ENCODE assay signal across 24 mouse cellular contexts in the genomic region with DNA sequence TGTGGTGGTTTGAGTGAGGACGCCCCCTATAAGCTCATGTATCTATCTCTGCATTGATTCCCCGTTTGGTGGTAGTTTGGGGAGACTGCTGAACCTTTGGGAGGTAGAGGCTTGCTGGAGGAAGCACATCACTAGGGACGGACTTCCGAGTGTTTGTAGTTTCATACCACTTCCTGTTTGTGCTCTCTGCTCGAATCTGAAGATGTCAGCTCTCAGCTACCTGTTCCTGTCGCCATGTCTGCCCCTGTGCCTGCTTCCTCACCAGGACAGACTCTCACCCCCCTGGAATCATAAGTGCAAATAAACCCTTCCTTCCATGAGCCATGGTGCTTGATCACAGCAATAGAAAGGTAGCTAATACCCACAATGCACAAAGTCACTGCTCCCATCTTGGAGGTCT. TPM values are rescaled to one million over a fixed set of nuclear protein-coding genes. Genes with fewer than 3 reads are reported as not detected.
A peak's percentile ranks its signal among the peaks of the same experiment; 100 is the strongest.
DNase-seq lines count a peak whose midpoint lies in the region; ATAC-seq and TF ChIP-seq lines count a peak whose summit lies in the region.
"Had no signal": no experiment of that assay in that cellular context is flagged by ENCODE, and none has a peak within 500 bp of the region (broad histone marks: within the 10 kb centered on the region; RNA-seq: fewer than 3 reads in every experiment).

No protein-coding gene starts in this region.

- no peak; the same call in 1 of the 2 replicates for TF ChIP-seq POLR2A in testis, adult 2 months (IDR thresholded peaks at IDR 0.05; ENCODE audit: control insufficient read depth, low read depth, low read length)

- ATAC-seq in megakaryocyte-erythroid progenitor cell, adult 5-6 weeks (replicated peaks; ENCODE audit: low FRiP score, low TSS enrichment, poor library complexity, severe bottlenecking): no peak
- ATAC-seq: hindbrain, embryonic 16.5 days; intestine, embryonic 16.5 days had no signal

- H3K27ac ChIP-seq in testis, adult 2 months (ENCODE audit: control insufficient read depth, insufficient read depth, low read depth, low read length): 0 out of 2 replicates have a peak overlapping the region, but pooled peaks have one; percentile 33
- H3K27ac ChIP-seq: embryonic facial prominence, embryonic 12.5 days; forebrain, embryonic 12.5 days; hindbrain, embryonic 10.5 days; left cerebral cortex, adult 2 months; liver, embryonic 13.5 days; neural tube, embryonic 13.5 days had no signal

- no peak for DNase-seq in testis, postnatal 10 days (ENCODE audit: low spot score)
- peak; percentile 69 for DNase-seq in T-cell, adult 2 months (ENCODE audit: low spot score)
- DNase-seq in splenic B cell, adult 2 months (ENCODE audit: low read depth, low spot score): peak; percentile 29
- no peak for DNase-seq in kidney, postnatal 14 days
- DNase-seq in layer of hippocampus, adult 11-12 months (ENCODE audit: low spot score): no peak
- DNase-seq: B cell, adult 2 months; cerebellum, adult 11-12 months; cerebellum, postnatal 10 days; heart, postnatal 10 days; kidney, postnatal 36 days; liver, embryonic 13.5 days; lung, adult 2 months; lung, postnatal 14 days; midbrain, embryonic 14.5 days had no signal

- peak overlapping the region; percentile 84 for H3K4me3 ChIP-seq in testis, adult 2 months (ENCODE audit: control insufficient read depth, low read depth, low read length)
- H3K4me3 ChIP-seq: embryonic facial prominence, embryonic 12.5 days; forebrain, embryonic 12.5 days; heart, embryonic 12.5 days; hindbrain, embryonic 10.5 days; left cerebral cortex, adult 2 months; liver, embryonic 13.5 days; neural tube, embryonic 13.5 days had no signal

- no peak for TF ChIP-seq CTCF in testis, adult 2 months (IDR thresholded peaks at IDR 0.05; ENCODE audit: control insufficient read depth, insufficient read depth, insufficient replicate concordance, low read depth, low read length)

- H3K36me3 ChIP-seq in testis, adult 2 months (ENCODE audit: control insufficient read depth, insufficient read depth, low read length): peaks cover 7% of the 10 kb centered on the region; the same call in 1 of the 2 replicates
- no peaks in the 10 kb centered on the region for H3K36me3 ChIP-seq in splenic B cell, adult 2 months (ENCODE audit: control insufficient read depth, insufficient read depth, low read length, poor library complexity, severe bottlenecking)
- H3K36me3 ChIP-seq: embryonic facial prominence, embryonic 12.5 days; forebrain, embryonic 12.5 days; heart, embryonic 12.5 days; hindbrain, embryonic 10.5 days; liver, embryonic 13.5 days; neural tube, embryonic 13.5 days had no signal

- no peaks in the 10 kb centered on the region for H3K27me3 ChIP-seq in testis, adult 2 months (ENCODE audit: control insufficient read depth, insufficient read depth, low read length)
- no peaks in the 10 kb centered on the region for H3K27me3 ChIP-seq in splenic B cell, adult 2 months (ENCODE audit: control insufficient read depth, insufficient read depth, low read length, poor library complexity, severe bottlenecking)
- H3K27me3 ChIP-seq: embryonic facial prominence, embryonic 12.5 days; heart, embryonic 12.5 days had no signal

- peaks cover 23% of the 10 kb centered on the region for H3K4me1 ChIP-seq in testis, adult 2 months (ENCODE audit: control insufficient read depth, insufficient read depth, low read length)

RNA-seq across cellular contexts. Expression of a gene that starts 2.0 kb away (rescaled TPM):
- 550 and 601 TPM in 2 replicates for polyA plus RNA-seq in testis, adult 2 months (2012; rRNA removed)
- 6.8 TPM in 1 of 2 replicates, not detected in the other for total RNA-seq in megakaryocyte-erythroid progenitor cell, adult 5-6 weeks (2014; fragmentation: Nextera tagmentation)
- 0.95 TPM in 1 of 2 replicates, not detected in the other for total RNA-seq in megakaryocyte-erythroid progenitor cell, adult 5-6 weeks (2017)

RNA-seq across cellular contexts. Expression of a gene that starts 11.4 kb away (rescaled TPM):
- polyA plus RNA-seq in testis, adult 2 months (2012; rRNA removed): 7.2 and 7.7 TPM in 2 replicates
- total RNA-seq in megakaryocyte-erythroid progenitor cell, adult 5-6 weeks (2014; fragmentation: Nextera tagmentation): 7.8 and 13.8 TPM in 2 replicates
- 3.6 and 8.6 TPM in 2 replicates for total RNA-seq in megakaryocyte-erythroid progenitor cell, adult 5-6 weeks (2017)

Comparison
In these comparisons a context has a peak if more than half of its experiments do, and no peak if none do; other contexts are left out.
1. DNase-seq: peak in T-cell, adult 2 months (single experiment) and splenic B cell, adult 2 months (single experiment); none in testis, postnatal 10 days (single experiment), kidney, postnatal 14 days (single experiment) and layer of hippocampus, adult 11-12 months (single experiment).